Mouse (Mus musculus) lung, postnatal 0 days (tissue): Measurements from ENCODE around the gene Rnasek.

Experiments
- CTCF ChIP-seq: IDR thresholded peaks from 2 replicates; pipeline ENCODE4 v1.5.1; 2016; ENCODE audit warnings: antibody characterized with exemption, mild to moderate bottlenecking
- EP300 ChIP-seq: IDR thresholded peaks from 2 replicates; pipeline ENCODE4 v1.6.1; 2016; ENCODE audit warnings: antibody characterized with exemption, mild to moderate bottlenecking, control low read depth

- TF ChIP-seq CTCF (no peak), EP300 (no peak)
These were observed 20.7 kb downstream of the Rnasek start for GRCm38 (mm10) chr11:70218741-70219470.
